Mouse (Mus musculus) adrenal gland, adult (tissue): ENCODE measurements around the gene Aamp.
A peak's percentile ranks its signal among the peaks of the same experiment; 100 is the strongest.
"Not testable (repeated sequence)": the region's sequence is repeated elsewhere in the genome, so short reads cannot be mapped to it uniquely, and the experiment has no call there.

Experiments
- DNase-seq, 2 experiments: peaks; one replicate each; pipeline ENCODE4 v3.0.0; 2022 to 2023; ENCODE audit warnings: low spot score in 1 of 2; ENCODE audit not compliant: inconsistent age in 2 of 2

The Aamp gene

GRCm38 (mm10) chr1:74284543-74285160, at the start of gene Aamp, which contains the start of gene Pnkd:
Gene Aamp (minus strand): TSS chr1:74284738.
Gene Pnkd (plus strand): TSS chr1:74284930.
- DNase-seq, result peak; percentile 100

- peak in 1 of 2 experiments; percentile 27 for DNase-seq
Observed at GRCm38 (mm10) chr1:74332930-74333329, 48.4 kb upstream of the Aamp start.

GRCm38 (mm10) chr1:74332241-74332763, 47.8 kb upstream of the Aamp start:
- peak; percentile 98 to 99 for DNase-seq

- no peak for DNase-seq
Observed at GRCm38 (mm10) chr1:74331046-74331681, 46.6 kb upstream of the Aamp start.

- DNase-seq, result no peak
Observed at GRCm38 (mm10) chr1:74329899-74330431, 45.4 kb upstream of the Aamp start.

- not testable (repeated sequence) for DNase-seq
Observed at GRCm38 (mm10) chr1:74326916-74327315, 42.4 kb upstream of the Aamp start.

- DNase-seq, result no peak
Observed at GRCm38 (mm10) chr1:74321396-74321795, 36.9 kb upstream of the Aamp start.

- DNase-seq, result no peak
Observed at GRCm38 (mm10) chr1:74318711-74319110, 34.2 kb upstream of the Aamp start.

- no peak for DNase-seq
Observed at GRCm38 (mm10) chr1:74316114-74316827, 31.7 kb upstream of the Aamp start.

GRCm38 (mm10) chr1:74314796-74315195, 30.3 kb upstream of the Aamp start:
- DNase-seq, result no peak

GRCm38 (mm10) chr1:74313049-74313692, 28.6 kb upstream of the Aamp start:
- DNase-seq, result peak; percentile 60 to 91

- no peak for DNase-seq
Observed at GRCm38 (mm10) chr1:74309767-74310166, 25.2 kb upstream of the Aamp start.

GRCm38 (mm10) chr1:74308001-74308964, 23.7 kb upstream of the Aamp start:
- DNase-seq, result peak in 1 of 2 experiments; percentile 19

GRCm38 (mm10) chr1:74307146-74307545, 22.6 kb upstream of the Aamp start:
- no peak for DNase-seq

GRCm38 (mm10) chr1:74305522-74305921, 21.0 kb upstream of the Aamp start, which contains the start of gene Tmbim1:
Gene Tmbim1 (minus strand): TSS chr1:74305622.
- peak in 1 of 2 experiments; percentile 35 for DNase-seq

- peak in 1 of 2 experiments; percentile 36 for DNase-seq
Observed at GRCm38 (mm10) chr1:74304946-74305345, 20.4 kb upstream of the Aamp start.

- no peak for DNase-seq
Observed at GRCm38 (mm10) chr1:74304339-74304790, 19.8 kb upstream of the Aamp start.

- peak; percentile 88 to 97 for DNase-seq
Observed at GRCm38 (mm10) chr1:74303509-74304338, 19.2 kb upstream of the Aamp start.

GRCm38 (mm10) chr1:74302835-74303234, 18.3 kb upstream of the Aamp start:
- peak in 1 of 2 experiments; percentile 65 for DNase-seq
